Mouse (Mus musculus) ES-Bruce4 (cell line): ENCODE data around the gene Cyb5r3.

ENCODE experiments used
- CTCF ChIP-seq: IDR thresholded peaks from one replicate; pipeline ENCODE4 v1.8.1; 2011; ENCODE audit warnings: low read depth, low read length
- EP300 ChIP-seq: IDR thresholded peaks from 2 replicates; pipeline ENCODE4 v1.6.1; 2011; ENCODE audit warnings: low read depth, low read length; ENCODE audit not compliant: insufficient read depth
- POLR2A ChIP-seq: IDR thresholded peaks from one replicate; pipeline ENCODE4 v1.8.1; 2011; ENCODE audit warnings: low read length; ENCODE audit not compliant: insufficient read depth

DNA sequence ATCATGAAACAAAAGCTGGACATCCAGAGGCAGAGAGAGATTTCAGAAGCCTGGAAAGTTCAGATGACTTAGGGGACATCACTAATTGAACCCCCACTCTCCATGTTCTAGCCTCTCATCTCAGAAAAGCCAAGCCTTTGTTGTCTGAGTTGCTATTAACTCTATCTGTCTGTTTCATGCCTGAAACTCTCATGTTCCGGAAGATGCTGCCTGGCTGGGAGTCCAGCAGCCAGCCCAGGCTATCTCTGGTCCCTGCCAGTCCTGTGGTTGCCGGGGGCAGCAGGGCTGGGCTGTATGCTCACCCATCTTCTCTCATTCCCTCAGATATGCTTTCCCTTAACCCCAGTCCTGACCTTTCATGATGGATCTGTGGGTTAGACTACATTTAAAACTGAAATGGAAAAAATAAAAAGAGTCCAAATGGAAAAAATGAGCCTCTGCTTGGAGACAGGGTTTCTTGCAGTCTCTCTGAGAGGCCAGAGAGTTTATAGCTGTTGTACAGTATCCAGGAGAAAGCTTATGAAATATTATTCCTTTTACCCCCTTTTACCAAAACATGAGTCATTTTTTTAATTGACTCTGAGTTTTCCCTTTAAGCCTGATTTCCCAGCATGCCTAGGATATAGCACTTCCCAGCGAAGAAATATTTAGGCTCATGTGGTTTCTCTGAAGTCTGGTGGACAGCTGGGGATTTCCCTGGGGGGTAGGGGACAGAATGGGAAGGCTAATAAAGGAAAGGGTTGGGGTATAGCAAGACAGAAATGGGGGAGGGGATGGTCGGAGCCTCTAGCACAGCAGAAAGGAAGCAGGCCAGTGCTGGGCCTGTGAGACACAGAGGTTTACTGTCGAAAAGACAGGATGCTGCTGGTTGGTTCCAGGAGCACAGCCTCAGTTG lies 43.2 kb upstream of the Cyb5r3 start:
- TF ChIP-seq CTCF (no peak), POLR2A (no peak), EP300 (no peak)
